Mouse (Mus musculus) CH12.LX (cell line): ENCODE data around the gene Taar6. TPM values are rescaled to one million over a fixed set of nuclear protein-coding genes. Genes with fewer than 3 reads are reported as not detected.

Source experiments
- DNase-seq: peaks from one replicate; pipeline ENCODE4 v3.0.0-alpha.2; 2013; ENCODE audit errors: extremely low read depth
- H3K27ac ChIP-seq: 2 replicates; pipeline ENCODE4 v1.5.1; 2012; ENCODE audit warnings: low read depth, mild to moderate bottlenecking, control low read depth, moderate library complexity; ENCODE audit not compliant: insufficient read depth
- H3K27me3 ChIP-seq: replicated peaks from 2 replicates; pipeline ENCODE3; 2012; ENCODE audit warnings: inconsistent platforms
- H3K36me3 ChIP-seq, 2 experiments: replicated peaks in 1 of 2; 2 replicates each; pipeline versions ENCODE3 to v1.6.1; 2012; ENCODE audit warnings: inconsistent platforms in 1 of 2, low read length in 1 of 2, mild to moderate bottlenecking in 1 of 2, mixed read lengths in 1 of 2, moderate library complexity in 1 of 2; ENCODE audit not compliant: control insufficient read depth in 1 of 2, insufficient read depth in 1 of 2
- H3K4me1 ChIP-seq, 2 experiments: 2 replicates each; pipeline ENCODE4 v1.6.1; 2012; ENCODE audit warnings: inconsistent platforms in 1 of 2, moderate library complexity in 1 of 2; ENCODE audit not compliant: insufficient read depth in 2 of 2, control insufficient read depth in 1 of 2
- H3K4me2 ChIP-seq: 2 replicates; pipeline ENCODE4 v1.6.1; 2012; ENCODE audit warnings: low read depth, mild to moderate bottlenecking, control low read depth; ENCODE audit not compliant: poor library complexity, insufficient read depth, severe bottlenecking
- H3K4me3 ChIP-seq, 3 experiments: fragments of 150-350 bp in 1 of 3; sonication (generic) in 1 of 3; replicated peaks in 1 of 3; 2 replicates each; pipeline versions ENCODE3 to v1.5.1; 2011 to 2012; ENCODE audit warnings: low read depth in 2 of 3, low read length in 2 of 3, mild to moderate bottlenecking in 2 of 3, moderate library complexity in 2 of 3, control low read depth in 1 of 3, improper control_type of control experiment in 1 of 3, inconsistent platforms in 1 of 3, mixed read lengths in 1 of 3; ENCODE audit not compliant: poor library complexity in 1 of 3
- H3K79me2 ChIP-seq: replicated peaks from 2 replicates; pipeline ENCODE4 v1.6.1; 2012; ENCODE audit warnings: mild to moderate bottlenecking, moderate library complexity; ENCODE audit not compliant: control insufficient read depth, poor library complexity, insufficient read depth, severe bottlenecking; ENCODE audit errors: extremely low read depth
- H3K9ac ChIP-seq: 2 replicates; pipeline ENCODE4 v1.6.1; 2012; ENCODE audit warnings: low read depth, mild to moderate bottlenecking, control low read depth, moderate library complexity; ENCODE audit not compliant: insufficient read depth
- H3K9me3 ChIP-seq: replicated peaks from 2 replicates; pipeline ENCODE3; 2012; ENCODE audit warnings: low read length, inconsistent platforms, mixed read lengths
- CHD1 ChIP-seq: IDR thresholded peaks from 2 replicates; pipeline ENCODE4 v1.6.1; 2012; ENCODE audit warnings: low read depth, low read length, improper control_type of control experiment, inconsistent platforms
- CHD2 ChIP-seq: IDR thresholded peaks from 2 replicates; pipeline ENCODE4 v1.6.1; 2011; ENCODE audit warnings: low read length, improper control_type of control experiment
- E2F4 ChIP-seq: IDR thresholded peaks from 2 replicates; pipeline ENCODE4 v1.6.1; 2011; ENCODE audit warnings: low read depth, low read length, improper control_type of control experiment; ENCODE audit not compliant: insufficient replicate concordance
- EP300 ChIP-seq: IDR thresholded peaks from 2 replicates; pipeline ENCODE4 v1.6.1; 2011; ENCODE audit warnings: low read length, improper control_type of control experiment
- ETS1 ChIP-seq: conservative IDR thresholded peaks from 2 replicates; pipeline ENCODE4 v1.6.1; 2012; ENCODE audit warnings: low read depth, mild to moderate bottlenecking, inconsistent platforms, low read length, improper control_type of control experiment, moderate library complexity
- HCFC1 ChIP-seq: IDR thresholded peaks from 2 replicates; pipeline ENCODE4 v1.6.1; 2012; ENCODE audit warnings: low read depth, mild to moderate bottlenecking, inconsistent platforms, low read length, improper control_type of control experiment
- IRF4 ChIP-seq: IDR thresholded peaks from 2 replicates; pipeline ENCODE4 v1.6.1; 2014; ENCODE audit warnings: low read depth, mild to moderate bottlenecking, inconsistent platforms, low read length, improper control_type of control experiment
- JUN ChIP-seq: IDR thresholded peaks from 2 replicates; pipeline ENCODE4 v1.6.1; 2011; ENCODE audit warnings: low read depth, mild to moderate bottlenecking, low read length, improper control_type of control experiment, moderate library complexity; ENCODE audit not compliant: insufficient read depth
- MAFK ChIP-seq: IDR thresholded peaks from 2 replicates; pipeline ENCODE4 v1.6.1; 2011; ENCODE audit warnings: low read length, improper control_type of control experiment; ENCODE audit not compliant: insufficient replicate concordance
- MAX ChIP-seq: IDR thresholded peaks from 2 replicates; pipeline ENCODE4 v1.6.1; 2011; ENCODE audit warnings: low read length, improper control_type of control experiment
- MEF2A ChIP-seq: IDR thresholded peaks from 2 replicates; pipeline ENCODE4 v1.6.1; 2014; ENCODE audit warnings: low read depth, mild to moderate bottlenecking, inconsistent platforms, low read length, improper control_type of control experiment, borderline replicate concordance
- NRF1 ChIP-seq: IDR thresholded peaks from 2 replicates; pipeline ENCODE4 v1.6.1; 2014; ENCODE audit warnings: low read depth, mild to moderate bottlenecking, inconsistent platforms, low read length, improper control_type of control experiment, moderate library complexity
- PAX5 ChIP-seq: IDR thresholded peaks from 2 replicates; pipeline ENCODE4 v1.6.1; 2012; ENCODE audit warnings: low read length, inconsistent platforms, mixed read lengths
- POLR2A ChIP-seq: IDR thresholded peaks from 2 replicates; pipeline ENCODE4 v1.6.1; 2011; ENCODE audit warnings: low read depth, mild to moderate bottlenecking, improper control_type of control experiment, low read length
- RAD21 ChIP-seq: IDR thresholded peaks from 2 replicates; pipeline ENCODE4 v1.6.1; 2011; ENCODE audit warnings: low read depth, mild to moderate bottlenecking, low read length, improper control_type of control experiment, moderate library complexity
- RCOR1 ChIP-seq: conservative IDR thresholded peaks from 2 replicates; pipeline ENCODE4 v1.6.1; 2012; ENCODE audit warnings: low read depth, mild to moderate bottlenecking, inconsistent platforms, low read length, improper control_type of control experiment
- SIN3A ChIP-seq: IDR thresholded peaks from 2 replicates; pipeline ENCODE4 v1.6.1; 2012; ENCODE audit warnings: low read length, improper control_type of control experiment, inconsistent platforms
- SMC3 ChIP-seq: IDR thresholded peaks from 2 replicates; pipeline ENCODE4 v1.6.1; 2011; ENCODE audit warnings: low read depth, low read length, improper control_type of control experiment
- USF2 ChIP-seq: conservative IDR thresholded peaks from 2 replicates; pipeline ENCODE4 v1.6.1; 2011; ENCODE audit warnings: low read depth, low read length, improper control_type of control experiment
- ZC3H11A ChIP-seq: IDR thresholded peaks from 2 replicates; pipeline ENCODE4 v1.6.1; 2012; ENCODE audit warnings: low read depth, mild to moderate bottlenecking, inconsistent platforms, low read length, improper control_type of control experiment
- ZMIZ1 ChIP-seq: IDR thresholded peaks from 2 replicates; pipeline ENCODE4 v1.6.1; 2012; ENCODE audit warnings: low read depth, mild to moderate bottlenecking, inconsistent platforms, low read length, improper control_type of control experiment
- dilution Hi-C: fragments of 300-500 bp; cut with MboI; formaldehyde crosslinking; loops from 2 replicates; pipeline ENCODE4 v1.14.3; 2020; ENCODE audit warnings: low sequenced_read_pairs; ENCODE audit not compliant: extremely low pct_unique_long_range_greater_than_20kb, extremely low pct_ligation_motif_present
- in situ Hi-C: fragments of 300-500 bp; cut with MboI; formaldehyde crosslinking; loops from 3 replicates; pipeline ENCODE4 v1.14.3; 2019; ENCODE audit warnings: low sequenced_read_pairs, low pct_ligation_motif_present, low pct_unique_long_range_greater_than_20kb, mixed read lengths
- polyA plus RNA-seq: library from polyadenylated mRNA; unstranded; fragments of >175 nt; gene quantifications from 2 replicates; pipeline ENCODE4 v1.2.1, GENCODE M21; 2012; ENCODE audit warnings: low read depth; ENCODE audit not compliant: insufficient read length
- total RNA-seq, 2 experiments: library from RNA; depleted of rRNA; stranded (reverse); fragments of 300-350 nt in 1 of 2; fragments of >200 nt in 1 of 2; gene quantifications; 2 replicates each; pipeline ENCODE4 v1.2.3; 2012 to 2014

The Taar6 gene
- total and polyA plus RNA-seq, 3 experiments: not detected

DNA sequence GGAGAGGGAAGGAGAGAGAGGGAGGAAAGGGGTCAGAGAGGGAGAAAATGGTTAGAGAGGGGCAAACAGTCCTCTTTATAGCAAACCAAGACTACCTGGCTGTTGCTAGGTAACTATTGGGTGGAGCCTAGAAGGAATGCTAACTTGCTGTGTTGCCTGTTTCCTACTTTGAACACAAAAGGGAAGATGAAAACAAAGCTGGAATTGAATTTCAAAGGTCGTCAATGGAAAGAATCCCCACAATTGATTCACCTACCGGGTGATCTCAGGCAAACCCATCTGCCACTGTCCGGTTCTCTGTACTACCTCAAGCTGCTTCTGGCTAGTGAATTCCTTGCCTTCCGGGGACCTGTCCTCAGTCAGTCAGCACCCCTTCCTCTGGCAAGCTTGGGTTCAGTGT lies 7.5 kb downstream of the Taar6 start:
- Histone ChIP-seq H3K27ac (no peak overlapping the region), H3K27me3 (no peaks in the 10 kb centered on the region), H3K36me3 (no peaks in the 10 kb centered on the region), H3K4me3 (no peak overlapping the region), H3K4me1 (no peaks in the 10 kb centered on the region), H3K79me2 (no peaks in the 10 kb centered on the region), H3K9me3 (no peaks in the 10 kb centered on the region), H3K9ac (no peak overlapping the region), H3K4me2 (no peak overlapping the region)
- dilution Hi-C loops (no loop called here), in situ Hi-C loops (no loop called here)
- no peak for DNase-seq
- no peak for TF ChIP-seq IRF4
- no peak for TF ChIP-seq MAX
- TF ChIP-seq SMC3: no peak
- TF ChIP-seq USF2: no peak
- TF ChIP-seq SIN3A: no peak
- TF ChIP-seq MEF2A: no peak
- TF ChIP-seq NRF1: no peak
- no peak for TF ChIP-seq HCFC1
- TF ChIP-seq ZC3H11A: no peak
- no peak for TF ChIP-seq MAFK
- no peak for TF ChIP-seq ZMIZ1
- TF ChIP-seq JUN: no peak
- TF ChIP-seq CHD1: no peak
- no peak for TF ChIP-seq POLR2A
- TF ChIP-seq RAD21: no peak
- no peak for TF ChIP-seq PAX5

DNA sequence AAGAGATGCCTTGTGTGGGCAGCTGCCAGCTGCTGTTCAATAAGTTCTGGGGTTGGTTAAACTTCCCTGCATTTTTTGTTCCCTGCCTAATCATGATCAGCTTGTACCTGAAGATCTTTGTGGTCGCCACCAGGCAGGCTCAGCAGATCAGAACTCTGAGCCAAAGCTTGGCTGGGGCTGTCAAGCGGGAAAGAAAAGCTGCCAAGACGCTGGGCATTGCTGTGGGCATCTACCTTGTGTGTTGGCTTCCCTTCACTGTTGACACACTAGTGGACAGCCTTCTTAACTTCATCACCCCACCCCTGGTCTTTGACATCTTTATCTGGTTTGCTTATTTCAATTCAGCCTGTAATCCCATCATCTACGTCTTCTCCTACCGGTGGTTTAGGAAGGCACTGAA lies 14.2 kb downstream of the Taar6 start:
- H3K4me1 ChIP-seq: no peaks in the 10 kb centered on the region
- no peaks in the 10 kb centered on the region for H3K79me2 ChIP-seq
- no peaks in the 10 kb centered on the region for H3K27me3 ChIP-seq
- DNase-seq: no peak
- no peak overlapping the region for H3K4me3 ChIP-seq
- no peak overlapping the region for H3K4me2 ChIP-seq
- in situ Hi-C loops (loop anchor here (25.0 kb wide), 1 partner anchor 341 kb away; no protein-coding TSS in a partner anchor), dilution Hi-C loops (no loop called here)
- no peak for TF ChIP-seq CHD2
- TF ChIP-seq MEF2A: no peak
- TF ChIP-seq ZC3H11A: no peak
- no peak for TF ChIP-seq E2F4
- no peak for TF ChIP-seq RAD21
- no peak for TF ChIP-seq JUN
- no peak for TF ChIP-seq PAX5
- TF ChIP-seq EP300: no peak
- no peak for TF ChIP-seq ETS1
- TF ChIP-seq RCOR1: no peak
- H3K9me3 ChIP-seq: no peaks in the 10 kb centered on the region
- no peak overlapping the region for H3K27ac ChIP-seq
- no peaks in the 10 kb centered on the region for H3K36me3 ChIP-seq
- H3K9ac ChIP-seq: no peak overlapping the region
